Mouse (Mus musculus) lung, embryonic 16.5 days (tissue): ENCODE data around the gene Ccdc130. TPM values are rescaled to one million over a fixed set of nuclear protein-coding genes. Genes with fewer than 3 reads are reported as not detected.
"Not testable (repeated sequence)": the region's sequence is repeated elsewhere in the genome, so short reads cannot be mapped to it uniquely, and the experiment has no call there.

Experiments
- ATAC-seq: fragments of 200-750 bp; cut with Nextera tagmentation; 2 replicates; pipeline ENCODE4 v1.8.0; 2017; ENCODE audit warnings: low read depth, mild to moderate bottlenecking, moderate library complexity
- H3K27ac ChIP-seq: fragments of 300-500 bp; sonication (generic); 2 replicates; pipeline ENCODE4 v1.5.1; 2014; ENCODE audit warnings: mild to moderate bottlenecking, control low read depth, low read length
- H3K27me3 ChIP-seq: fragments of 300-500 bp; sonication (generic); 2 replicates; pipeline ENCODE4 v1.6.1; 2014; ENCODE audit warnings: low read depth, low read length, mixed read lengths; ENCODE audit not compliant: control insufficient read depth, insufficient read depth
- H3K36me3 ChIP-seq: fragments of 300-500 bp; sonication (generic); 2 replicates; pipeline ENCODE4 v1.6.1; 2014; ENCODE audit warnings: low read length; ENCODE audit not compliant: control insufficient read depth, insufficient read depth
- H3K4me1 ChIP-seq: fragments of 300-500 bp; sonication (generic); replicated peaks from 2 replicates; pipeline ENCODE4 v1.6.1; 2014; ENCODE audit warnings: low read length, mixed read lengths; ENCODE audit not compliant: control insufficient read depth, insufficient read depth
- H3K4me2 ChIP-seq: fragments of 300-500 bp; sonication (generic); 2 replicates; pipeline ENCODE4 v1.6.1; 2014; ENCODE audit warnings: low read depth, low read length, control low read depth
- H3K4me3 ChIP-seq: fragments of 300-500 bp; sonication (generic); 2 replicates; pipeline ENCODE4 v1.5.1; 2014; ENCODE audit warnings: mild to moderate bottlenecking, low read length, control low read depth
- H3K9ac ChIP-seq: fragments of 300-500 bp; sonication (generic); 2 replicates; pipeline ENCODE4 v1.6.1; 2014; ENCODE audit warnings: low read length, control low read depth
- H3K9me3 ChIP-seq: fragments of 300-500 bp; sonication (generic); 2 replicates; pipeline ENCODE4 v1.6.1; 2016; ENCODE audit warnings: low read length; ENCODE audit not compliant: control insufficient read depth
- WGBS: fragments of 180-500 bp; shearing (Covaris S2); extraction: QIAGEN DNeasy Blood & Tissue Kit; methylation state at CpG from one replicate; pipeline ENCODE4 v1.1.7; 2014; 5-methylcytosine and 5-hydroxymethylcytosine counted together
- polyA plus RNA-seq: library from polyadenylated mRNA; unstranded; fragments of >200 nt; fragmentation: Nextera tagmentation; extraction: Ambion mirVana; gene quantifications from 2 replicates; pipeline ENCODE4 v1.2.1, GENCODE M21; 2015

Gene Ccdc130
- polyA plus RNA-seq, result 18.4 and 19.4 TPM in 2 replicates

- peaks cover 4% of the 10 kb centered on the region; the same call in 1 of the 2 replicates for H3K36me3 ChIP-seq
- H3K27ac ChIP-seq, result peak within 1 kb of the TSS; percentile 50
Measured at GRCm38 (mm10) chr8:84269950-84270773, at the start of gene Ccdc130. TSS of gene Ccdc130 (minus strand) at chr8:84270380.

GRCm38 (mm10) chr8:84308376-84308775 lies 38.2 kb upstream of the Ccdc130 start:
- no peak overlapping the region for H3K4me2 ChIP-seq
- H3K4me3 ChIP-seq, result no peak overlapping the region
- H3K9ac ChIP-seq, result no peak overlapping the region
- no peaks in the 10 kb centered on the region for H3K4me1 ChIP-seq
- H3K27ac ChIP-seq, result no peak overlapping the region
- H3K36me3 ChIP-seq, result no peaks in the 10 kb centered on the region
- ATAC-seq, result no peak
- no peaks in the 10 kb centered on the region for H3K27me3 ChIP-seq
- WGBS, result 38% methylated on average over 3 of the region's 3 CpGs
- H3K9me3 ChIP-seq, result no peaks in the 10 kb centered on the region

More at GRCm38 (mm10) chr8:84269950-84270773, at the start of gene Ccdc130:
- H3K4me3 ChIP-seq, result peak within 1 kb of the TSS; percentile 80
- under 1% methylated on average over 44 of the region's 44 CpGs for WGBS
- no peaks in the 10 kb centered on the region for H3K9me3 ChIP-seq
- peak within 1 kb of the TSS; percentile 89 for H3K4me2 ChIP-seq
- peaks cover 7% of the 10 kb centered on the region for H3K4me1 ChIP-seq
- peak; percentile 100 for ATAC-seq
- no peaks in the 10 kb centered on the region for H3K27me3 ChIP-seq
- H3K9ac ChIP-seq, result peak within 1 kb of the TSS; percentile 87

- peaks cover 2% of the 10 kb centered on the region; the same call in 1 of the 2 replicates for H3K4me1 ChIP-seq
- no peak overlapping the region for H3K27ac ChIP-seq
- ATAC-seq, result peak; percentile 43
- H3K4me2 ChIP-seq, result no peak overlapping the region
- H3K4me3 ChIP-seq, result no peak overlapping the region
- H3K36me3 ChIP-seq, result no peaks in the 10 kb centered on the region
- H3K27me3 ChIP-seq, result no peaks in the 10 kb centered on the region
- H3K9ac ChIP-seq, result no peak overlapping the region
- WGBS, result 60% methylated on average over 2 of the region's 2 CpGs
- no peaks in the 10 kb centered on the region for H3K9me3 ChIP-seq
Measured at GRCm38 (mm10) chr8:84303951-84304350, 33.8 kb upstream of the Ccdc130 start.

- H3K9ac ChIP-seq, result no peak overlapping the region
- H3K27me3 ChIP-seq, result no peaks in the 10 kb centered on the region
- no peaks in the 10 kb centered on the region for H3K36me3 ChIP-seq
- no peaks in the 10 kb centered on the region for H3K9me3 ChIP-seq
- H3K4me3 ChIP-seq, result no peak overlapping the region
- 70% methylated on average over 5 of the region's 5 CpGs for WGBS
- no peak overlapping the region for H3K27ac ChIP-seq
- peaks cover 2% of the 10 kb centered on the region; the same call in 1 of the 2 replicates for H3K4me1 ChIP-seq
- H3K4me2 ChIP-seq, result no peak overlapping the region
- no peak for ATAC-seq
Measured at GRCm38 (mm10) chr8:84297029-84297785, 27.0 kb upstream of the Ccdc130 start.

- 25% methylated on average over 8 of the region's 8 CpGs for WGBS
- Histone ChIP-seq H3K27me3 (no peaks in the 10 kb centered on the region), H3K9me3 (no peaks in the 10 kb centered on the region), H3K27ac (no peak overlapping the region), H3K4me2 (no peak overlapping the region), H3K4me3 (no peak overlapping the region), H3K4me1 (no peaks in the 10 kb centered on the region), H3K9ac (no peak overlapping the region), H3K36me3 (no peaks in the 10 kb centered on the region)
- no peak for ATAC-seq
Measured at GRCm38 (mm10) chr8:84291688-84292087, 21.5 kb upstream of the Ccdc130 start.

- 68% methylated on average over 5 of the region's 5 CpGs for WGBS
- H3K36me3 ChIP-seq, result no peaks in the 10 kb centered on the region
- H3K4me2 ChIP-seq, result no peak overlapping the region
- H3K9ac ChIP-seq, result no peak overlapping the region
- H3K9me3 ChIP-seq, result no peaks in the 10 kb centered on the region
- ATAC-seq, result no peak
- no peak overlapping the region for H3K4me3 ChIP-seq
- no peak overlapping the region for H3K27ac ChIP-seq
- no peaks in the 10 kb centered on the region for H3K4me1 ChIP-seq
- no peaks in the 10 kb centered on the region for H3K27me3 ChIP-seq
Measured at GRCm38 (mm10) chr8:84291086-84291485, 20.9 kb upstream of the Ccdc130 start.

GRCm38 (mm10) chr8:84288892-84289291 lies 18.7 kb upstream of the Ccdc130 start:
- H3K36me3 ChIP-seq, result no peaks in the 10 kb centered on the region
- 63% methylated on average over 2 of the region's 2 CpGs for WGBS
- H3K4me2 ChIP-seq, result no peak overlapping the region
- H3K4me1 ChIP-seq, result peaks cover 12% of the 10 kb centered on the region
- ATAC-seq, result no peak
- no peak overlapping the region for H3K9ac ChIP-seq
- no peaks in the 10 kb centered on the region for H3K9me3 ChIP-seq
- no peak overlapping the region for H3K27ac ChIP-seq
- H3K4me3 ChIP-seq, result no peak overlapping the region
- no peaks in the 10 kb centered on the region for H3K27me3 ChIP-seq

- H3K27ac ChIP-seq, result 0 out of 2 replicates have a peak overlapping the region, but pooled peaks have one; percentile 84
- not testable (repeated sequence) for H3K4me3 ChIP-seq, H3K36me3 ChIP-seq, H3K9ac ChIP-seq, H3K9me3 ChIP-seq, H3K4me2 ChIP-seq, H3K27me3 ChIP-seq
- peak; percentile 50; the same call in 1 of the 2 replicates for ATAC-seq
- 52% methylated on average over 5 of the region's 5 CpGs for WGBS
- H3K4me1 ChIP-seq, result peaks cover 14% of the 10 kb centered on the region
Measured at GRCm38 (mm10) chr8:84285665-84286064, 15.5 kb upstream of the Ccdc130 start.

- Histone ChIP-seq H3K4me3 (peak overlapping the region; percentile 36), H3K9me3 (no peaks in the 10 kb centered on the region), H3K4me2 (peak overlapping the region; percentile 52), H3K27ac (peak overlapping the region; percentile 84), H3K36me3 (no peaks in the 10 kb centered on the region), H3K27me3 (no peaks in the 10 kb centered on the region), H3K4me1 (peaks cover 14% of the 10 kb centered on the region), H3K9ac (peak overlapping the region; percentile 59)
- peak; percentile 69 for ATAC-seq
- 6% methylated on average over 9 of the region's 9 CpGs for WGBS
Measured at GRCm38 (mm10) chr8:84284608-84285063, 14.5 kb upstream of the Ccdc130 start.
